Mouse (Mus musculus) right cerebral cortex, postnatal 14 days (tissue): ENCODE measurements around the gene Nr2f6.

Experiments
- DNase-seq: peaks from one replicate; pipeline ENCODE4 v3.0.0; 2022

The Nr2f6 gene

GRCm38 (mm10) chr8:71388267-71388666, 6.5 kb upstream of the Nr2f6 start:
- DNase-seq = no peak

GRCm38 (mm10) chr8:71385212-71385835, 3.6 kb upstream of the Nr2f6 start:
- no peak for DNase-seq

- no peak for DNase-seq
Measured at GRCm38 (mm10) chr8:71383860-71384259, 2.1 kb upstream of the Nr2f6 start.

- DNase-seq = no peak
Measured at GRCm38 (mm10) chr8:71383396-71383795, 1.6 kb upstream of the Nr2f6 start.

GRCm38 (mm10) chr8:71381971-71382961, 506 bp upstream of the Nr2f6 start:
- DNase-seq = peak; percentile 74

- no peak for DNase-seq
Measured at GRCm38 (mm10) chr8:71380178-71381171, 1.3 kb downstream of the Nr2f6 start.

- DNase-seq = no peak
Measured at GRCm38 (mm10) chr8:71379512-71380075, 2.2 kb downstream of the Nr2f6 start.

GRCm38 (mm10) chr8:71379008-71379407, 2.8 kb downstream of the Nr2f6 start:
- DNase-seq = no peak

- no peak for DNase-seq
Measured at GRCm38 (mm10) chr8:71376423-71377030, 5.2 kb downstream of the Nr2f6 start.

GRCm38 (mm10) chr8:71375581-71376422, 6.0 kb downstream of the Nr2f6 start:
- DNase-seq = peak; percentile 77

GRCm38 (mm10) chr8:71374616-71375206, 7.0 kb downstream of the Nr2f6 start:
- no peak for DNase-seq

- DNase-seq = no peak
Measured at GRCm38 (mm10) chr8:71373000-71373399, 8.8 kb downstream of the Nr2f6 start.

GRCm38 (mm10) chr8:71372427-71372826, 9.3 kb downstream of the Nr2f6 start:
- no peak for DNase-seq

GRCm38 (mm10) chr8:71371236-71371848, 10.4 kb downstream of the Nr2f6 start, which contains the start of gene Ocel1:
TSS of gene Ocel1 (plus strand) at chr8:71371298.
- peak; percentile 96 for DNase-seq

- DNase-seq = no peak
Measured at GRCm38 (mm10) chr8:71370711-71371235, 11.0 kb downstream of the Nr2f6 start.

- no peak for DNase-seq
Measured at GRCm38 (mm10) chr8:71369040-71369718, 12.6 kb downstream of the Nr2f6 start.

- no peak for DNase-seq
Measured at GRCm38 (mm10) chr8:71368366-71368765, 13.4 kb downstream of the Nr2f6 start.

GRCm38 (mm10) chr8:71367529-71368176, 14.1 kb downstream of the Nr2f6 start:
- no peak for DNase-seq
